Mouse (Mus musculus): ENCODE results near the gene Mxi1. TPM values are rescaled to one million over a fixed set of nuclear protein-coding genes. Genes with fewer than 3 reads are reported as not detected.

Gene Mxi1
- 40.4 and 43.0 TPM in 2 replicates for polyA plus RNA-seq (2015; fragmentation: Nextera tagmentation; extraction: Ambion mirVana)

DNA sequence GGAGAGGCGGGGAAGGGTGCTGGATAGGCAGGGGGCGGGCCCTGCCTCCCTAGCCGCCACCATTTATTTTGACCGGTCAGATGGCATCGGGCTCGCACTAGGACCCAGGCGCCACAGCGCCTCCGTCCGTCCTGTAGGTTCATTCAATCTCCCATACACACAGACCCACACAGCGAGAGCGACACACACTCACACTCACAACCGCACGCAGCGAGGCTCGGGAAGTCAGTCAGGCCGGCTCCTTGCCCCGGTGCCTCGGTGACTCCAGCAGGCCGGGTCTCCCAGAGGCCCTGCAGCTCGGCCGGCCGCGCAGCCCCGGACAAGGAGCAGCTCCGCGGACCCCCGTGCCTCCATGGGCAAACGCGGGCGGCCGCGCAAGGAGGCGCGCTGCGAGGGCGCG lies at the start of gene Mxi1:
TSS of gene Mxi1 (plus strand) at position 171 of the 400 bp plus-strand sequence.
- ATAC-seq (peak; percentile 43), DNase-seq (ENCODE audit: low spot score) (peak; percentile 89)
- no peaks in the 10 kb centered on the region for H3K36me3 ChIP-seq (ENCODE audit: insufficient read depth, low read length)
- WGBS, result 0% methylated on average over 22 of the region's 38 CpGs
- TF ChIP-seq EP300 (IDR thresholded peaks at IDR 0.05) (no peak), CTCF (IDR thresholded peaks at IDR 0.05) (peak; percentile 65)
- no peaks in the 10 kb centered on the region for H3K27me3 ChIP-seq (replicated peaks; ENCODE audit: insufficient read depth, low read length)
- H3K4me2 ChIP-seq (replicated peaks; ENCODE audit: low read depth, low read length), result peak within 1 kb of the TSS; percentile 95
- H3K4me1 ChIP-seq (ENCODE audit: insufficient read depth, low read depth, low read length), result peaks cover 8% of the 10 kb centered on the region
- H3K9me3 ChIP-seq (ENCODE audit: low read length), result no peaks in the 10 kb centered on the region
- peak within 1 kb of the TSS; percentile 77 for H3K9ac ChIP-seq (replicated peaks; ENCODE audit: low read depth)
- H3K27ac ChIP-seq (ENCODE audit: low read length), result peak within 1 kb of the TSS; percentile 99
- peak within 1 kb of the TSS; percentile 86 for H3K4me3 ChIP-seq (ENCODE audit: low read depth, low read length)

DNA sequence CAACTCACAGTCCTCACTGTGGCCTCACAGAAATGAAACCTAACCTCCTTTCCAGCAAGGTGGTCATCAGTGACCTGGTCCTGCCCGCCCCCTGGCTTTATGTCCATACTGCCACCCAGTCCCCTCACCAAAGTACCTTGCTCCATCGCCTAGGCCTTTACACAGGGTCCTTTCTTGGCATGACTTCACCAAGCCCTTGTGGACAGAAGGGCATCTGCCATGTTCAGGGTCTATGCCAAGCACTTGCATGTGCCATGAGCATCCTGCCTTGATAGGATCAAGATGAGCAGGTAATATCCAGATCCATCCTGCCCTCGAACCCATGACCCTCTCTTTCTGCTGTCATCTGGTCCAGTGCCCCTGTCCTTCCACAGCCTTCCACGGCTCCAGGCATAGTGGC lies 49.5 kb upstream of the Mxi1 start:
- no peak overlapping the region for H3K4me3 ChIP-seq (ENCODE audit: low read depth, low read length)
- TF ChIP-seq EP300 (IDR thresholded peaks at IDR 0.05), result no peak
- no peak for TF ChIP-seq CTCF (IDR thresholded peaks at IDR 0.05)
- H3K27ac ChIP-seq (ENCODE audit: low read length), result no peak overlapping the region
- WGBS, result 92% methylated on average over 4 of the region's 4 CpGs
- H3K9ac ChIP-seq (replicated peaks; ENCODE audit: low read depth), result no peak overlapping the region
- no peaks in the 10 kb centered on the region for H3K36me3 ChIP-seq (ENCODE audit: insufficient read depth, low read length)
- no peak overlapping the region for H3K4me2 ChIP-seq (replicated peaks; ENCODE audit: low read depth, low read length)
- no peaks in the 10 kb centered on the region for H3K4me1 ChIP-seq (ENCODE audit: insufficient read depth, low read depth, low read length)
- H3K9me3 ChIP-seq (ENCODE audit: low read length), result no peaks in the 10 kb centered on the region
- DNase-seq (ENCODE audit: low spot score), result no peak
- no peak for ATAC-seq
- H3K27me3 ChIP-seq (replicated peaks; ENCODE audit: insufficient read depth, low read length), result no peaks in the 10 kb centered on the region

DNA sequence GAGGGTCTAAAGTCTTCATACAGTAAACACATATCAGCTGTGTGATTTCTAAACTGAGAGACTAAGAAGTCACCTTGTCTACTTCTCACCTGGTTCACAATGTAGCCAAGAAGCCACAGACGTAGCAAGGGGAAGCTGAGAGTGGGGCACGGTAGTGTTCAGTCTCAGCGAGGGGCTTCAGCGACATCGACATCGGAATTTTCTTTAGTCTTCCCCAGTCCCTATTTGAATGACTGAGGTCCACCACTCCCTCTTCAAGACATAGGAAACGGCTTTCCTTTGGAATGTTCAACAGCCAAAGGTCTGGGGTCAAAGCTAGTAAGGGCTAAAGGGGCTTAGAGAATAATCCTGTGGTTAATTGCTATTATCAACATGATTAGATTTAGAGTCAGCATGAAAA lies 48.3 kb upstream of the Mxi1 start:
- H3K27ac ChIP-seq (ENCODE audit: low read length), result no peak overlapping the region
- ATAC-seq (no peak), DNase-seq (ENCODE audit: low spot score) (no peak)
- TF ChIP-seq CTCF (IDR thresholded peaks at IDR 0.05) (no peak), EP300 (IDR thresholded peaks at IDR 0.05) (no peak)
- no peaks in the 10 kb centered on the region for H3K27me3 ChIP-seq (replicated peaks; ENCODE audit: insufficient read depth, low read length)
- H3K9ac ChIP-seq (replicated peaks; ENCODE audit: low read depth), result no peak overlapping the region
- H3K4me1 ChIP-seq (ENCODE audit: insufficient read depth, low read depth, low read length), result no peaks in the 10 kb centered on the region
- H3K36me3 ChIP-seq (ENCODE audit: insufficient read depth, low read length), result no peaks in the 10 kb centered on the region
- no peaks in the 10 kb centered on the region for H3K9me3 ChIP-seq (ENCODE audit: low read length)
- H3K4me2 ChIP-seq (replicated peaks; ENCODE audit: low read depth, low read length), result no peak overlapping the region
- WGBS, result 72% methylated on average over 7 of the region's 7 CpGs
- H3K4me3 ChIP-seq (ENCODE audit: low read depth, low read length), result no peak overlapping the region

DNA sequence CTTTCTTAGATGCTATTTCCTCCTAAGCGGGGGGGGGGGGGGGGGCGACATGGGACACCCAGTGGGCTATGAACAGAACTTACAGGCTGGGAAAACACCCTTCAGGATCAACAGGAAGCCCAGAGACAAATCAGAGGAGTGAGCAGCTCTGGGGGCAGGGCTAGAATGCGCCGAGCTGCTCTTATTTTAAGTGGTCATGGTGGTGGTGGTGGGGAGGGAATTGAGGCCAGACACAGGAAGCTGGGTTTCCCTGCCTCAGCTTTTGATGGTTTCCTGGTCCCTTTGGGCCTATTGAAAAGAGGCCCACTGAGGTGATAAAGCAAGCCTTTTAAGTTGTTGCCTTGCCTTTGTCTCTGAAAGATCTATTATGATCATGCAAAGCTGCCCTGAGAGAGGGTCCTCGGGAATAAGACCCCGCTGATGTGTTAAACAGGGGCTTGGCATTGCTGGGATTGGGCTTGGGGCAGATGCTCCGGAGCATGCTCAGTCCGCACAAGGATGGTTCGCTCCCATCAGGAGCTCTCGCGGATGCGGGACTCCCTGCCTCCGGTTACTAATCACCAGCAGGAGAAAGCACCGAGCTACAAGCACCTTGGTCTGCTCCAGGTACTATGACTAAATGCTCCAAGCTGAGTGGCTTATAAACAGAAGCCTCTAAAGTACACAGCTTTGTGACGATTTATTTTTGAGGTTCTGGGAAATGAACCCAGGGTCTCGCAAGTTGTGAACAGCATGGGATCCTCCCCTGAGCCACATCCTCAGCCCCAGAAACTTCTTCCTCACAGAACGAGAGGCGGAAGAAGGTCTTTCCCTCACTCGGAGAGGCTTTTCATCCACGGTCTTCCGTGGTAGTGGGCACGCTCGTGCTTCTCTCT lies 46.2 kb upstream of the Mxi1 start:
- no peaks in the 10 kb centered on the region for H3K9me3 ChIP-seq (ENCODE audit: low read length)
- H3K9ac ChIP-seq (replicated peaks; ENCODE audit: low read depth), result no peak overlapping the region
- H3K27ac ChIP-seq (ENCODE audit: low read length), result no peak overlapping the region
- H3K4me2 ChIP-seq (replicated peaks; ENCODE audit: low read depth, low read length), result no peak overlapping the region
- no peaks in the 10 kb centered on the region for H3K27me3 ChIP-seq (replicated peaks; ENCODE audit: insufficient read depth, low read length)
- no peaks in the 10 kb centered on the region for H3K36me3 ChIP-seq (ENCODE audit: insufficient read depth, low read length)
- 42% methylated on average over 23 of the region's 23 CpGs for WGBS
- DNase-seq (ENCODE audit: low spot score) (no peak), ATAC-seq (no peak)
- TF ChIP-seq CTCF (IDR thresholded peaks at IDR 0.05) (no peak), EP300 (IDR thresholded peaks at IDR 0.05) (no peak)
- no peak overlapping the region for H3K4me3 ChIP-seq (ENCODE audit: low read depth, low read length)
- H3K4me1 ChIP-seq (ENCODE audit: insufficient read depth, low read depth, low read length), result no peaks in the 10 kb centered on the region

DNA sequence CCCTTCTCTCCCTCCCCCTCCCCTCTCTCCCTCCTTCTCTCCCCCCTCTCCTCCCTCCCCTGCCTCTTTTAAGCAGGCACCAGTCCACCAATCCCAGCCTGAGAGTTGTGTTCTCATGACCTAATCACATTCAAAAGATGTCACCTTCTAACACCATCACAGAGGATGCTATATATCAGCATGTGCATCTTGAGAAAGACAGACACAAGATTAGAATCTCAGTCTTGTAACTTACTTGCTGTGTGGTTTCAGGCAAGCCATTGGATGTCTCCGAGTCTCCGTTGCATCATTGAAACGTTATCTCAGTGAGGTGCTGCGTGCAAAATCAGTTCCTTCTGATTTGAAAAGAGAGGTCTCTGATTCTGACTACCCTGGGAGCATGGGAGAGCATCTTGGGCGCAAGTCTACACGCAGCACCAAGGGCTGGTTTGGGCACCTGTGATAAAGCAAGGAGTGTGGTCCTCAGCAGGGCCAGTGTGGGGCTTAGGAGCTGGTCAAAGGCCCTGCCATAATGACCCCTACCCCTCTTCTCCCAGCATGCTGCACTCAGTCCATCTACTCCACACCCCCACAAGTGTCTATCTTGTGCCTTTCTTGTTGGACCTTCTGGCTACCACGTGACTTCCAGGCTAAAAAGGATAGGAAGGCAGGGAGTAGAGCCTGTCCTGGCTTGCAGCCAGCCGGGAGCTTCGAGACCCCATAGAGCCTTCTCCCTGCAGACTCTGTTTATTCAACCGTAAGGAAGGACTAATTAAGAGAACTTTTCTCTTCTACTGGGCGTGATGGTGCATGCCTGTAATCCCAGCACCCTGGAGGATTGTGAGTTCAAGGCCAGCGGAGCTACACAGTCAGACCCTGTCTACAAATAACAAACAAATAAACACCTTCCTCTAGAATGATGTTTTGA lies 45.2 kb upstream of the Mxi1 start:
- H3K27ac ChIP-seq (ENCODE audit: low read length), result no peak overlapping the region
- no peaks in the 10 kb centered on the region for H3K9me3 ChIP-seq (ENCODE audit: low read length)
- ATAC-seq (no peak), DNase-seq (ENCODE audit: low spot score) (no peak)
- TF ChIP-seq EP300 (IDR thresholded peaks at IDR 0.05), result no peak
- TF ChIP-seq CTCF (IDR thresholded peaks at IDR 0.05), result no peak
- no peak overlapping the region for H3K4me2 ChIP-seq (replicated peaks; ENCODE audit: low read depth, low read length)
- H3K36me3 ChIP-seq (ENCODE audit: insufficient read depth, low read length), result no peaks in the 10 kb centered on the region
- no peak overlapping the region for H3K4me3 ChIP-seq (ENCODE audit: low read depth, low read length)
- WGBS, result 53% methylated on average over 12 of the region's 12 CpGs
- H3K9ac ChIP-seq (replicated peaks; ENCODE audit: low read depth), result no peak overlapping the region
- H3K4me1 ChIP-seq (ENCODE audit: insufficient read depth, low read depth, low read length), result no peaks in the 10 kb centered on the region
- no peaks in the 10 kb centered on the region for H3K27me3 ChIP-seq (replicated peaks; ENCODE audit: insufficient read depth, low read length)

DNA sequence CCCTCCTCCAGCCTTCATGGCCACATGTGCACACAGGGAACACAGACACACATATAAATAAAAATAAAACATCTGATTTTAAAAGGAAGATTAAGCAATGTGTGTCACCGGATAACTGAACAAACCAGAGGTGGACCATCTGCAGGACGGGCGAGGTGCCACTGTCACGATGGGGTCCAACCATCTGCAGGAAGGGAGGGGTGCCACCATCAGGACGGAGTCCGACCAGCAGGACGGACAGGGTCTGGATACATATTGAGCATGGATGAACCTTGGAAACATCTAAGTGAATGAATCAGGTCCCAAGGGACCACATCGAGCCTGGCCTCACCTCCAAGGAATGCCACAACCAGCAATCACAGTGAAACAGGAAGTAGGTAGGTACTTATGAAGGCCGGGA lies 43.0 kb upstream of the Mxi1 start:
- Histone ChIP-seq H3K9me3 (ENCODE audit: low read length) (no peaks in the 10 kb centered on the region), H3K36me3 (ENCODE audit: insufficient read depth, low read length) (no peaks in the 10 kb centered on the region), H3K4me1 (ENCODE audit: insufficient read depth, low read depth, low read length) (no peaks in the 10 kb centered on the region), H3K9ac (replicated peaks; ENCODE audit: low read depth) (no peak overlapping the region), H3K27me3 (replicated peaks; ENCODE audit: insufficient read depth, low read length) (no peaks in the 10 kb centered on the region), H3K4me3 (ENCODE audit: low read depth, low read length) (no peak overlapping the region), H3K27ac (ENCODE audit: low read length) (no peak overlapping the region), H3K4me2 (replicated peaks; ENCODE audit: low read depth, low read length) (no peak overlapping the region)
- ATAC-seq (no peak), DNase-seq (ENCODE audit: low spot score) (no peak)
- WGBS, result 85% methylated on average over 9 of the region's 9 CpGs
- TF ChIP-seq CTCF (IDR thresholded peaks at IDR 0.05), result no peak
- TF ChIP-seq EP300 (IDR thresholded peaks at IDR 0.05), result no peak

All from lung, postnatal 0 days (tissue).